Mouse (Mus musculus): Measurements from ENCODE around the gene Gm21719. TPM values are rescaled to one million over a fixed set of nuclear protein-coding genes. Genes with fewer than 3 reads are reported as not detected.
"Not testable (repeated sequence)": the region's sequence is repeated elsewhere in the genome, so short reads cannot be mapped to it uniquely, and the experiment has no call there.

The Gm21719 gene
- polyA plus RNA-seq (2014; fragmentation: Nextera tagmentation; extraction: Ambion mirVana): not detected in 2 replicates

DNA sequence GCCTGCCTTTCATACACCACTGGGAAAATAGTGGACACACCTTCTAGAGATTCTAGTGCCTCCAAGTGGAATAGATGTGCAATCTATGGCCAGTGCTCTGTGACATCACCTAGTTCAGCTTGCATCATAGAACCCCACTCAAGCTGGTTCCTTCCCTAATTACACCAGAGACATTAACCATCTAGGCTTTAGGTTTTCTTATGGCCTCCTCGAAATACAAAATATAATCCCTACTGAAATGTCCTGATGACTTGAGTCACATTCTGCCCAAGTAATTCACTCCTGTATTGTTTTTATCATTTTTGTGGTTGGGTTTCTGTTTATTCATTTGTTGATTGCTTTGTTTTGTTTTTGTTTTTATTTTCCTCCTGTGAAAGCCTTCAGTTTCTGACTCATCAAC is at the start of gene Gm21719:
Gene Gm21719, minus strand, starts transcription at position 101 of the 400 bp plus-strand sequence.
- not testable (repeated sequence) for H3K36me3 ChIP-seq (replicated peaks; ENCODE audit: control insufficient read depth, insufficient read depth, low read depth, low read length); DNase-seq (ENCODE audit: low spot score); H3K9ac ChIP-seq (replicated peaks; ENCODE audit: low read length)

More for the DNA sequence above, at the start of gene Gm21719:
- not testable (repeated sequence) for H3K27me3 ChIP-seq (ENCODE audit: control insufficient read depth, insufficient read depth, low read length); H3K4me3 ChIP-seq (ENCODE audit: low read depth, low read length); H3K9me3 ChIP-seq (replicated peaks; ENCODE audit: control insufficient read depth, low read length); H3K27ac ChIP-seq (replicated peaks; ENCODE audit: low read depth, low read length); H3K4me1 ChIP-seq (ENCODE audit: control insufficient read depth, insufficient read depth, low read length); ATAC-seq (replicated peaks; ENCODE audit: insufficient number of reproducible peaks, low FRiP score, low TSS enrichment, low read depth); H3K4me2 ChIP-seq (ENCODE audit: low read depth, low read length)
- WGBS: 60% methylated on average over 1 of the region's 1 CpGs

Other genes starting within 250 kb of the Gm21719 start
- not detected in 2 replicates for gene Gm28919, start 99.3 kb downstream of the Gm21719 start, polyA plus RNA-seq (2014; fragmentation: Nextera tagmentation; extraction: Ambion mirVana)
- gene Gm20830, start 235.4 kb upstream of the Gm21719 start, polyA plus RNA-seq (2014; fragmentation: Nextera tagmentation; extraction: Ambion mirVana): not detected in 2 replicates

Data from embryonic facial prominence, embryonic 11.5 days (tissue).